Mouse (Mus musculus) limb, embryonic 14.5 days (tissue): ENCODE measurements around the gene Tpcn1. TPM values are rescaled to one million over a fixed set of nuclear protein-coding genes. Genes with fewer than 3 reads are reported as not detected.

Source experiments
- ATAC-seq: fragments of 200-750 bp; cut with Nextera tagmentation; 2 replicates; pipeline ENCODE4 v1.8.0; 2017; ENCODE audit warnings: low read depth, moderate number of reproducible peaks, moderate TSS enrichment; ENCODE audit not compliant: low FRiP score
- DNase-seq: peaks from one replicate; pipeline ENCODE4 v3.0.0-alpha.2; 2015; ENCODE audit warnings: low spot score
- H3K27ac ChIP-seq: fragments of 300-500 bp; sonication (generic); replicated peaks from 2 replicates; pipeline ENCODE4 v1.5.1; 2014; ENCODE audit warnings: low read depth, mild to moderate bottlenecking, low read length, moderate library complexity, mixed read lengths
- H3K27me3 ChIP-seq: fragments of 300-500 bp; sonication (generic); 2 replicates; pipeline ENCODE4 v1.6.1; 2014; ENCODE audit warnings: low read length, mixed read lengths; ENCODE audit not compliant: control insufficient read depth, insufficient read depth
- H3K36me3 ChIP-seq: fragments of 300-500 bp; sonication (generic); 2 replicates; pipeline ENCODE4 v1.6.1; 2014; ENCODE audit warnings: mild to moderate bottlenecking, low read length, moderate library complexity, mixed read lengths; ENCODE audit not compliant: control insufficient read depth, insufficient read depth
- H3K4me1 ChIP-seq: fragments of 300-500 bp; sonication (generic); 2 replicates; pipeline ENCODE4 v1.6.1; 2014; ENCODE audit warnings: antibody characterized with exemption, low read length, mixed read lengths; ENCODE audit not compliant: control insufficient read depth, insufficient read depth
- H3K4me2 ChIP-seq: fragments of 300-500 bp; sonication (generic); replicated peaks from 2 replicates; pipeline ENCODE4 v1.6.1; 2014; ENCODE audit warnings: low read depth, mild to moderate bottlenecking, low read length, moderate library complexity; ENCODE audit not compliant: severe bottlenecking
- H3K4me3 ChIP-seq: fragments of 300-500 bp; sonication (generic); replicated peaks from 2 replicates; pipeline ENCODE4 v1.5.1; 2014; ENCODE audit warnings: low read length
- H3K9ac ChIP-seq: fragments of 300-500 bp; sonication (generic); 2 replicates; pipeline ENCODE4 v1.6.1; 2014; ENCODE audit warnings: mild to moderate bottlenecking, low read depth, low read length, moderate library complexity; ENCODE audit not compliant: severe bottlenecking
- H3K9me3 ChIP-seq: fragments of 300-500 bp; sonication (generic); 2 replicates; pipeline ENCODE4 v1.6.1; 2016; ENCODE audit warnings: low read length; ENCODE audit not compliant: control insufficient read depth
- POLR2A ChIP-seq: fragments of 200-500 bp; IDR thresholded peaks from 2 replicates; pipeline ENCODE4 v1.8.0; 2012; ENCODE audit warnings: inconsistent platforms, mild to moderate bottlenecking, moderate library complexity, borderline replicate concordance; ENCODE audit not compliant: insufficient read depth, insufficient read length; ENCODE audit errors: extremely low read depth
- WGBS: fragments of 180-500 bp; shearing (Covaris S2); extraction: QIAGEN DNeasy Blood & Tissue Kit; methylation state at CpG from one replicate; pipeline ENCODE4 v1.1.7; 2014; 5-methylcytosine and 5-hydroxymethylcytosine counted together
- polyA plus RNA-seq, 2 experiments: library from polyadenylated mRNA; depleted of rRNA in 1 of 2; stranded (reverse) in 1 of 2; unstranded in 1 of 2; fragments of >200 nt; fragmentation: Nextera tagmentation in 1 of 2; extraction: Ambion mirVana in 1 of 2; gene quantifications; 2 replicates each; pipeline versions ENCODE4 v1.2.1 to v1.2.3; 2012 to 2014

The Tpcn1 gene
- polyA plus RNA-seq (2012; rRNA removed), result 47.1 and 64.9 TPM in 2 replicates
- 24.3 and 25.2 TPM in 2 replicates for polyA plus RNA-seq (2014; fragmentation: Nextera tagmentation; extraction: Ambion mirVana)

- Histone ChIP-seq H3K9me3 (no peaks in the 10 kb centered on the region), H3K27ac (0 out of 2 replicates have a peak within 1 kb of the TSS, but pooled peaks have one; percentile 33), H3K27me3 (no peaks in the 10 kb centered on the region), H3K9ac (peak within 1 kb of the TSS; percentile 80), H3K4me3 (peak within 1 kb of the TSS; percentile 87), H3K36me3 (peaks cover 15% of the 10 kb centered on the region), H3K4me1 (peaks cover 16% of the 10 kb centered on the region), H3K4me2 (peak within 1 kb of the TSS; percentile 86)
- DNase-seq (peak; percentile 100), ATAC-seq (peak; percentile 99)
- no peak; the same call in 1 of the 2 replicates for TF ChIP-seq POLR2A
- 1% methylated on average over 25 of the region's 35 CpGs for WGBS
Measured at GRCm38 (mm10) chr5:120588569-120589094, at the start of gene Tpcn1, which contains the start of gene Iqcd. Gene Tpcn1, minus strand, starts transcription at chr5:120588673. Gene Iqcd, plus strand, starts transcription at chr5:120589016.

GRCm38 (mm10) chr5:120635633-120636032, 47.2 kb upstream of the Tpcn1 start:
- H3K4me1 ChIP-seq, result no peaks in the 10 kb centered on the region

GRCm38 (mm10) chr5:120634860-120635259, 46.4 kb upstream of the Tpcn1 start:
- no peak overlapping the region for H3K9ac ChIP-seq
- 36% methylated on average over 5 of the region's 5 CpGs for WGBS
- H3K36me3 ChIP-seq, result no peaks in the 10 kb centered on the region
- H3K9me3 ChIP-seq, result peaks cover 6% of the 10 kb centered on the region; the same call in 1 of the 2 replicates
- ATAC-seq (no peak), DNase-seq (no peak)
- H3K4me2 ChIP-seq, result no peak overlapping the region
- peaks cover 8% of the 10 kb centered on the region; the same call in 1 of the 2 replicates for H3K27me3 ChIP-seq
- no peak overlapping the region for H3K4me3 ChIP-seq
- H3K4me1 ChIP-seq, result no peaks in the 10 kb centered on the region
- TF ChIP-seq POLR2A, result no peak
- H3K27ac ChIP-seq, result no peak overlapping the region

More at GRCm38 (mm10) chr5:120635633-120636032, 47.2 kb upstream of the Tpcn1 start:
- DNase-seq, result no peak
- Histone ChIP-seq H3K27me3 (peaks cover 1% of the 10 kb centered on the region; the same call in 1 of the 2 replicates), H3K9ac (no peak overlapping the region), H3K4me2 (no peak overlapping the region), H3K27ac (no peak overlapping the region), H3K36me3 (no peaks in the 10 kb centered on the region), H3K4me3 (no peak overlapping the region), H3K9me3 (peaks cover 6% of the 10 kb centered on the region; the same call in 1 of the 2 replicates)
- no peak for ATAC-seq
- 71% methylated on average over 5 of the region's 5 CpGs for WGBS
- TF ChIP-seq POLR2A, result no peak

GRCm38 (mm10) chr5:120634131-120634530, 45.7 kb upstream of the Tpcn1 start, which contains the start of gene Cfap73:
Gene Cfap73, minus strand, starts transcription at chr5:120634235.
- DNase-seq, result no peak
- H3K4me1 ChIP-seq, result no peaks in the 10 kb centered on the region
- H3K27ac ChIP-seq, result no peak within 1 kb of the TSS
- H3K36me3 ChIP-seq, result no peaks in the 10 kb centered on the region
- peaks cover 9% of the 10 kb centered on the region; the same call in 1 of the 2 replicates for H3K27me3 ChIP-seq
- no peak within 1 kb of the TSS for H3K9ac ChIP-seq
- H3K4me2 ChIP-seq, result no peak within 1 kb of the TSS
- ATAC-seq, result no peak
- peaks cover 6% of the 10 kb centered on the region; the same call in 1 of the 2 replicates for H3K9me3 ChIP-seq
- TF ChIP-seq POLR2A, result no peak
- WGBS, result 54% methylated on average over 9 of the region's 9 CpGs
- H3K4me3 ChIP-seq, result no peak within 1 kb of the TSS

- H3K9me3 ChIP-seq, result peaks cover 6% of the 10 kb centered on the region; the same call in 1 of the 2 replicates
- 90% methylated on average over 5 of the region's 5 CpGs for WGBS
- no peak for TF ChIP-seq POLR2A
- no peak overlapping the region for H3K27ac ChIP-seq
- peaks cover 14% of the 10 kb centered on the region for H3K36me3 ChIP-seq
- ATAC-seq, result no peak
- no peaks in the 10 kb centered on the region for H3K4me1 ChIP-seq
- H3K4me2 ChIP-seq, result no peak overlapping the region
- DNase-seq, result no peak
- no peak overlapping the region for H3K4me3 ChIP-seq
- peaks cover 9% of the 10 kb centered on the region; the same call in 1 of the 2 replicates for H3K27me3 ChIP-seq
- H3K9ac ChIP-seq, result no peak overlapping the region
Measured at GRCm38 (mm10) chr5:120631892-120632291, 43.4 kb upstream of the Tpcn1 start.
